Mouse (Mus musculus): ENCODE data around the gene Nbea. TPM values are rescaled to one million over a fixed set of nuclear protein-coding genes. Genes with fewer than 3 reads are reported as not detected.

Nbea gene
- total RNA-seq, 1 experiment = 9.1 TPM

DNA sequence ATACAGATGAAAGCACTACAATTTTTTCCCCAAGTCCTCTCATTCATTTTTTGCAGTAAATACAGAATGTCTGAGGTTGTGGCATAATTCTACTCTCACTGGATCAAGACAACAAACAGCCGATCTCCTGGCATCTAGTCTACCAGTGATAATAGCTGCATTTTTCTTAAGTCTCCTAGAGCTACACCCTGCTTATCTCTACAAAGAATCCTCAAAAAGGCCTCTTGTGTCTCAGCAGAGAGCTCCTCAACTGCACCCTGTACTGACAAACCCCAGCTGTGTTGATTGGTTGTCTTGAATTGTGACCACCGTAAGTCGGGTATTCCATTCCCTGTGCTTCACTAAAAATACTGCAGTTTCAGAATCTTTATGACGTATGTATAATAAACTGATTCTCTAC lies 118.3 kb downstream of the Nbea start:
- TF ChIP-seq CHD2 (IDR thresholded peaks at IDR 0.05; ENCODE audit: low read depth, low read length) (no peak), ZNF384 (IDR thresholded peaks at IDR 0.05; ENCODE audit: low read depth, low read length) (no peak), ZC3H11A (IDR thresholded peaks at IDR 0.05; ENCODE audit: borderline replicate concordance, low read depth, low read length) (no peak), HCFC1 (IDR thresholded peaks at IDR 0.05; ENCODE audit: borderline replicate concordance, insufficient read depth, low read length) (no peak), MAFK (IDR thresholded peaks at IDR 0.05; ENCODE audit: insufficient read depth, low read depth, low read length) (no peak)
- Histone ChIP-seq H3K4me3 (ENCODE audit: insufficient read depth in 1 of 2, low read depth in 1 of 2, low read length in 2 of 2, poor library complexity in 1 of 2, severe bottlenecking in 1 of 2) (no peak overlapping the region), H3K27ac (ENCODE audit: insufficient read depth, low read depth, low read length, poor library complexity, severe bottlenecking) (no peak overlapping the region), H3K36me3 (ENCODE audit: control insufficient read depth, insufficient read depth, low read length, poor library complexity, severe bottlenecking) (no peaks in the 10 kb centered on the region), H3K4me1 (ENCODE audit: control insufficient read depth in 2 of 2, insufficient read depth in 2 of 2, low read length in 2 of 2, poor library complexity in 1 of 2) (no peaks in the 10 kb centered on the region), H3K9ac (ENCODE audit: insufficient read depth, low read depth, low read length, poor library complexity, severe bottlenecking) (no peak overlapping the region), H3K9me3 (ENCODE audit: control insufficient read depth, insufficient read depth, low read depth, low read length) (no peaks in the 10 kb centered on the region)
- in situ Hi-C loops (cut with MboI; ENCODE audit: low sequenced_read_pairs in 2 of 2, unreplicated experiment in 2 of 2) = no loop called here
- no peak for DNase-seq (ENCODE audit: low read depth, low spot score)

DNA sequence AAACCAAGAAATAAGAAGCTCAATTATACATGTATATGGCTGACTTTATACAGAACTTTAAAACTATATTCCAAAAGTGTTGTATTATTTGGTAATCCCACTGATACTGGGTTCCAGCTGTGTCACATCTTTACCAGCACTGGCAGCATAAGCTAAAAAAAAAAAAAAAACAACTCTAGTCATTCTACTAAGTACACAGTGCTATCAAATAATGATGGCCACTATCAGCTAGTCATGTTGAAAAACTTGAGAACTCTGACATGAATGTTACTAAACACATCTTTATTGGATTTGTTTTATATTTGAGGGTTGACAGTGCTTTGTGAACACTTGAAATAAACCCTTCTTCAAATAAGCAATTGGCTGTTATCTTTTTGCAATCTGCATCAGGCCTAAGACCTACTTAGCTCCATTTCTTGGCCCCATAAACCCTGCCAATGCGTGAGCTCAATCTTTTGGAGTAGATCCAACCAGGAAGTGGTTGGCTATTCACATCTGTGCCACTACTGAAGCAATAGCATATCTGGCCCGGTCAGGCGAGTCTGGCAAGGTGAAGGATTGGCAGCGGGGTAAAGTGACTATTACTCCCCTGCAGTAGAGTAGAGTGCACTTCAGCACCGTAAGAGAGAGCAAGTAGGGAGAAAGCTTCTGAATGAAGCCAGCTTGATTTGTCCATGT lies 137.7 kb downstream of the Nbea start:
- TF ChIP-seq HCFC1 (IDR thresholded peaks at IDR 0.05; ENCODE audit: borderline replicate concordance, insufficient read depth, low read length) = no peak
- no peak for TF ChIP-seq MAFK (IDR thresholded peaks at IDR 0.05; ENCODE audit: insufficient read depth, low read depth, low read length)
- no peak for TF ChIP-seq ZC3H11A (IDR thresholded peaks at IDR 0.05; ENCODE audit: borderline replicate concordance, low read depth, low read length)
- TF ChIP-seq ZNF384 (IDR thresholded peaks at IDR 0.05; ENCODE audit: low read depth, low read length) = no peak
- no peak for TF ChIP-seq CHD2 (IDR thresholded peaks at IDR 0.05; ENCODE audit: low read depth, low read length)
- in situ Hi-C loops (cut with MboI; ENCODE audit: low sequenced_read_pairs in 2 of 2, unreplicated experiment in 2 of 2) = no loop called here
- Histone ChIP-seq H3K4me1 (ENCODE audit: control insufficient read depth in 2 of 2, insufficient read depth in 2 of 2, low read length in 2 of 2, poor library complexity in 1 of 2) (no peaks in the 10 kb centered on the region), H3K9me3 (ENCODE audit: control insufficient read depth, insufficient read depth, low read depth, low read length) (no peaks in the 10 kb centered on the region), H3K9ac (ENCODE audit: insufficient read depth, low read depth, low read length, poor library complexity, severe bottlenecking) (no peak overlapping the region), H3K36me3 (ENCODE audit: control insufficient read depth, insufficient read depth, low read length, poor library complexity, severe bottlenecking) (no peaks in the 10 kb centered on the region), H3K4me3 (ENCODE audit: insufficient read depth in 1 of 2, low read depth in 1 of 2, low read length in 2 of 2, poor library complexity in 1 of 2, severe bottlenecking in 1 of 2) (no peak overlapping the region), H3K27ac (ENCODE audit: insufficient read depth, low read depth, low read length, poor library complexity, severe bottlenecking) (no peak overlapping the region)
- no peak for DNase-seq (ENCODE audit: low read depth, low spot score)

DNA sequence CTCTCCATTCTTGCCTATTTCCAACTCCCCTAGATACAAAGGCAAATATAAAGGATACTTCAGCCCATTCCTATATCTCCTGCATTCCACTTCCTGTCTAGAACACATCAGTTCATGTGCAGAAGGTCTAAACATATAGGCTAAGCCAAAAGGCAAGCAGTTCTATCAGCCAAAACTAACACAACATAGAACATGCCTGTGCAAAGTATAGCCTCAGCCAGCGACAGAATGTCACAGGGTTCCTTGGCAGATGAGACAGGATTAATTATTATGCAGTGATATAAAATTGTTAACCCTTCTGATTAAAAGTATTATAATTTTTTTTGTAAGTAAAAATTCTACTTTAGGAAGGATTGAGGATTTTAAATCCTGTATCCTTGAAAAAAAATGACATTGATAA lies 140.4 kb downstream of the Nbea start:
- H3K36me3 ChIP-seq (ENCODE audit: control insufficient read depth, insufficient read depth, low read length, poor library complexity, severe bottlenecking) = no peaks in the 10 kb centered on the region
- H3K4me1 ChIP-seq (ENCODE audit: control insufficient read depth in 2 of 2, insufficient read depth in 2 of 2, low read length in 2 of 2, poor library complexity in 1 of 2) = no peaks in the 10 kb centered on the region
- H3K4me3 ChIP-seq (ENCODE audit: insufficient read depth in 1 of 2, low read depth in 1 of 2, low read length in 2 of 2, poor library complexity in 1 of 2, severe bottlenecking in 1 of 2) = no peak overlapping the region
- no peak for DNase-seq (ENCODE audit: low read depth, low spot score)
- H3K9ac ChIP-seq (ENCODE audit: insufficient read depth, low read depth, low read length, poor library complexity, severe bottlenecking) = no peak overlapping the region
- in situ Hi-C loops (cut with MboI; ENCODE audit: low sequenced_read_pairs in 2 of 2, unreplicated experiment in 2 of 2) = no loop called here
- TF ChIP-seq ZC3H11A (IDR thresholded peaks at IDR 0.05; ENCODE audit: borderline replicate concordance, low read depth, low read length) = no peak
- no peak for TF ChIP-seq HCFC1 (IDR thresholded peaks at IDR 0.05; ENCODE audit: borderline replicate concordance, insufficient read depth, low read length)
- no peak for TF ChIP-seq MAFK (IDR thresholded peaks at IDR 0.05; ENCODE audit: insufficient read depth, low read depth, low read length)
- TF ChIP-seq CHD2 (IDR thresholded peaks at IDR 0.05; ENCODE audit: low read depth, low read length) = no peak
- no peak for TF ChIP-seq ZNF384 (IDR thresholded peaks at IDR 0.05; ENCODE audit: low read depth, low read length)
- H3K9me3 ChIP-seq (ENCODE audit: control insufficient read depth, insufficient read depth, low read depth, low read length) = no peaks in the 10 kb centered on the region
- H3K27ac ChIP-seq (ENCODE audit: insufficient read depth, low read depth, low read length, poor library complexity, severe bottlenecking) = no peak overlapping the region

DNA sequence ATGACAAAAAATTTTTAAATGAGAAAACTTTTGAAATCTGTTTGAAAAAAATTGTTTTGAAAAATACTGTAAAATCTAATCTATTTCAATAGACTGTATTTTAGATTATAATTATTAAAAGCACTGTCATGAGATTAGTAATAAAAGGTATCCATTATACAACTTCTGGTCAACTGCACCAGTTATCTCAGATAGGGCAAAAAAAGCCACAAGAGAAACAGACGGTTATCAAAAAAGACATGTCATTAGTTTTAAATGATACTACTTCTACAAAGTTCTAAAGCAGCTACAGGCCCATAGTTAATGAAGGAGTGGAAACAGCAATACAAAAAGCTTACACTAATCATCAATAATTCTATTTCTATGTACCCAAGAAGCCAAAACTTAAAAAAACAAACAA lies 144.0 kb downstream of the Nbea start:
- no peak for DNase-seq (ENCODE audit: low read depth, low spot score)
- H3K36me3 ChIP-seq (ENCODE audit: control insufficient read depth, insufficient read depth, low read length, poor library complexity, severe bottlenecking) = no peaks in the 10 kb centered on the region
- H3K27ac ChIP-seq (ENCODE audit: insufficient read depth, low read depth, low read length, poor library complexity, severe bottlenecking) = no peak overlapping the region
- no peak overlapping the region for H3K4me3 ChIP-seq (ENCODE audit: insufficient read depth in 1 of 2, low read depth in 1 of 2, low read length in 2 of 2, poor library complexity in 1 of 2, severe bottlenecking in 1 of 2)
- no peaks in the 10 kb centered on the region for H3K4me1 ChIP-seq (ENCODE audit: control insufficient read depth in 2 of 2, insufficient read depth in 2 of 2, low read length in 2 of 2, poor library complexity in 1 of 2)
- no peak for TF ChIP-seq HCFC1 (IDR thresholded peaks at IDR 0.05; ENCODE audit: borderline replicate concordance, insufficient read depth, low read length)
- TF ChIP-seq ZC3H11A (IDR thresholded peaks at IDR 0.05; ENCODE audit: borderline replicate concordance, low read depth, low read length) = no peak
- TF ChIP-seq CHD2 (IDR thresholded peaks at IDR 0.05; ENCODE audit: low read depth, low read length) = no peak
- no peak for TF ChIP-seq ZNF384 (IDR thresholded peaks at IDR 0.05; ENCODE audit: low read depth, low read length)
- no peak for TF ChIP-seq MAFK (IDR thresholded peaks at IDR 0.05; ENCODE audit: insufficient read depth, low read depth, low read length)
- no peak overlapping the region for H3K9ac ChIP-seq (ENCODE audit: insufficient read depth, low read depth, low read length, poor library complexity, severe bottlenecking)
- in situ Hi-C loops (cut with MboI; ENCODE audit: low sequenced_read_pairs in 2 of 2, unreplicated experiment in 2 of 2) = no loop called here
- H3K9me3 ChIP-seq (ENCODE audit: control insufficient read depth, insufficient read depth, low read depth, low read length) = no peaks in the 10 kb centered on the region

Data from ES-E14 (cell line).